Mouse (Mus musculus): ENCODE data around the gene C87436. TPM values are rescaled to one million over a fixed set of nuclear protein-coding genes. Genes with fewer than 3 reads are reported as not detected.

The C87436 gene
- polyA plus RNA-seq, 1 experiment from 2014 or later: 23.9 TPM

GRCm38 (mm10) chr6:86439531-86439930 lies 1.4 kb downstream of the C87436 start:
- Histone ChIP-seq H3K36me3 (ENCODE audit: control insufficient read depth, insufficient read depth, low read length) (peaks cover 34% of the 10 kb centered on the region), H3K4me3 (ENCODE audit: low read depth, low read length) (peak overlapping the region; percentile 87), H3K4me1 (ENCODE audit: control insufficient read depth, insufficient read depth, low read length) (peaks cover 4% of the 10 kb centered on the region; the same call in 1 of the 2 replicates), H3K9me3 (ENCODE audit: control insufficient read depth, low read length) (no peaks in the 10 kb centered on the region), H3K9ac (ENCODE audit: low read depth, low read length) (peak overlapping the region; percentile 91), H3K27ac (replicated peaks; ENCODE audit: low read depth, low read length) (0 out of 2 replicates have a peak overlapping the region, but pooled peaks have one; percentile 97), H3K27me3 (replicated peaks; ENCODE audit: control insufficient read depth, insufficient read depth, low read length) (no peaks in the 10 kb centered on the region), H3K4me2 (ENCODE audit: low read depth, low read length) (peak overlapping the region; percentile 81)
- DNase-seq (ENCODE audit: low spot score): no peak
- WGBS: 85% methylated on average over 1 of the region's 1 CpGs
- no peak for ATAC-seq (ENCODE audit: low read depth)

- Histone ChIP-seq H3K27me3 (replicated peaks; ENCODE audit: control insufficient read depth, insufficient read depth, low read length) (no peaks in the 10 kb centered on the region), H3K4me1 (ENCODE audit: control insufficient read depth, insufficient read depth, low read length) (peaks cover 4% of the 10 kb centered on the region; the same call in 1 of the 2 replicates), H3K4me2 (ENCODE audit: low read depth, low read length) (no peak overlapping the region), H3K27ac (replicated peaks; ENCODE audit: low read depth, low read length) (no peak overlapping the region), H3K4me3 (ENCODE audit: low read depth, low read length) (no peak overlapping the region), H3K9ac (ENCODE audit: low read depth, low read length) (no peak overlapping the region), H3K9me3 (ENCODE audit: control insufficient read depth, low read length) (no peaks in the 10 kb centered on the region), H3K36me3 (ENCODE audit: control insufficient read depth, insufficient read depth, low read length) (peaks cover 28% of the 10 kb centered on the region)
- ATAC-seq (ENCODE audit: low read depth) (no peak), DNase-seq (ENCODE audit: low spot score) (no peak)
- WGBS: 96% methylated on average over 10 of the region's 10 CpGs
Measured at GRCm38 (mm10) chr6:86441571-86441970, 3.4 kb downstream of the C87436 start.

GRCm38 (mm10) chr6:86445551-86445950 lies 7.4 kb downstream of the C87436 start:
- no peak for ATAC-seq (ENCODE audit: low read depth)
- 94% methylated on average over 18 of the region's 18 CpGs for WGBS
- H3K9me3 ChIP-seq (ENCODE audit: control insufficient read depth, low read length): no peaks in the 10 kb centered on the region
- no peak overlapping the region for H3K27ac ChIP-seq (replicated peaks; ENCODE audit: low read depth, low read length)
- no peaks in the 10 kb centered on the region for H3K27me3 ChIP-seq (replicated peaks; ENCODE audit: control insufficient read depth, insufficient read depth, low read length)
- no peak for DNase-seq (ENCODE audit: low spot score)
- no peak overlapping the region for H3K4me3 ChIP-seq (ENCODE audit: low read depth, low read length)
- H3K36me3 ChIP-seq (ENCODE audit: control insufficient read depth, insufficient read depth, low read length): peaks cover 51% of the 10 kb centered on the region
- H3K4me2 ChIP-seq (ENCODE audit: low read depth, low read length): no peak overlapping the region
- H3K9ac ChIP-seq (ENCODE audit: low read depth, low read length): no peak overlapping the region
- H3K4me1 ChIP-seq (ENCODE audit: control insufficient read depth, insufficient read depth, low read length): no peaks in the 10 kb centered on the region

- Histone ChIP-seq H3K9me3 (ENCODE audit: control insufficient read depth, low read length) (no peaks in the 10 kb centered on the region), H3K36me3 (ENCODE audit: control insufficient read depth, insufficient read depth, low read length) (peaks cover 59% of the 10 kb centered on the region), H3K27me3 (replicated peaks; ENCODE audit: control insufficient read depth, insufficient read depth, low read length) (no peaks in the 10 kb centered on the region), H3K4me1 (ENCODE audit: control insufficient read depth, insufficient read depth, low read length) (no peaks in the 10 kb centered on the region), H3K27ac (replicated peaks; ENCODE audit: low read depth, low read length) (no peak overlapping the region), H3K4me2 (ENCODE audit: low read depth, low read length) (no peak overlapping the region), H3K4me3 (ENCODE audit: low read depth, low read length) (no peak overlapping the region), H3K9ac (ENCODE audit: low read depth, low read length) (no peak overlapping the region)
- no peak for ATAC-seq (ENCODE audit: low read depth)
- DNase-seq (ENCODE audit: low spot score): no peak
- WGBS: 88% methylated on average over 1 of the region's 1 CpGs
Measured at GRCm38 (mm10) chr6:86446927-86447568, 8.9 kb downstream of the C87436 start.

GRCm38 (mm10) chr6:86456727-86457126 lies 18.6 kb downstream of the C87436 start:
- H3K4me1 ChIP-seq (ENCODE audit: control insufficient read depth, insufficient read depth, low read length): no peaks in the 10 kb centered on the region

GRCm38 (mm10) chr6:86463079-86463478 lies 24.9 kb downstream of the C87436 start:
- WGBS: 87% methylated on average over 3 of the region's 3 CpGs
- DNase-seq (ENCODE audit: low spot score) (no peak), ATAC-seq (ENCODE audit: low read depth) (no peak)
- Histone ChIP-seq H3K9ac (ENCODE audit: low read depth, low read length) (no peak overlapping the region), H3K9me3 (ENCODE audit: control insufficient read depth, low read length) (no peaks in the 10 kb centered on the region), H3K27ac (replicated peaks; ENCODE audit: low read depth, low read length) (no peak overlapping the region), H3K4me3 (ENCODE audit: low read depth, low read length) (no peak overlapping the region), H3K4me1 (ENCODE audit: control insufficient read depth, insufficient read depth, low read length) (no peaks in the 10 kb centered on the region), H3K27me3 (replicated peaks; ENCODE audit: control insufficient read depth, insufficient read depth, low read length) (no peaks in the 10 kb centered on the region), H3K36me3 (ENCODE audit: control insufficient read depth, insufficient read depth, low read length) (peaks cover 66% of the 10 kb centered on the region), H3K4me2 (ENCODE audit: low read depth, low read length) (no peak overlapping the region)

More at GRCm38 (mm10) chr6:86456727-86457126, 18.6 kb downstream of the C87436 start:
- Histone ChIP-seq H3K4me3 (ENCODE audit: low read depth, low read length) (no peak overlapping the region), H3K27me3 (replicated peaks; ENCODE audit: control insufficient read depth, insufficient read depth, low read length) (no peaks in the 10 kb centered on the region), H3K36me3 (ENCODE audit: control insufficient read depth, insufficient read depth, low read length) (peaks cover 82% of the 10 kb centered on the region), H3K4me2 (ENCODE audit: low read depth, low read length) (no peak overlapping the region), H3K9me3 (ENCODE audit: control insufficient read depth, low read length) (no peaks in the 10 kb centered on the region), H3K9ac (ENCODE audit: low read depth, low read length) (no peak overlapping the region), H3K27ac (replicated peaks; ENCODE audit: low read depth, low read length) (no peak overlapping the region)
- 80% methylated on average over 3 of the region's 3 CpGs for WGBS
- DNase-seq (ENCODE audit: low spot score) (no peak), ATAC-seq (ENCODE audit: low read depth) (no peak)

GRCm38 (mm10) chr6:86471317-86471716 lies 33.1 kb downstream of the C87436 start:
- H3K9me3 ChIP-seq (ENCODE audit: control insufficient read depth, low read length): no peaks in the 10 kb centered on the region
- H3K4me2 ChIP-seq (ENCODE audit: low read depth, low read length): peak overlapping the region; percentile 67
- H3K27me3 ChIP-seq (replicated peaks; ENCODE audit: control insufficient read depth, insufficient read depth, low read length): no peaks in the 10 kb centered on the region
- H3K27ac ChIP-seq (replicated peaks; ENCODE audit: low read depth, low read length): peak overlapping the region; percentile 88
- WGBS: 87% methylated on average over 3 of the region's 3 CpGs
- DNase-seq (ENCODE audit: low spot score): no peak
- no peak for ATAC-seq (ENCODE audit: low read depth)
- H3K9ac ChIP-seq (ENCODE audit: low read depth, low read length): peak overlapping the region; percentile 69; the same call in 1 of the 2 replicates
- H3K4me1 ChIP-seq (ENCODE audit: control insufficient read depth, insufficient read depth, low read length): peaks cover 11% of the 10 kb centered on the region
- peak overlapping the region; percentile 42; the same call in 1 of the 2 replicates for H3K4me3 ChIP-seq (ENCODE audit: low read depth, low read length)
- H3K36me3 ChIP-seq (ENCODE audit: control insufficient read depth, insufficient read depth, low read length): peaks cover 18% of the 10 kb centered on the region; the same call in 1 of the 2 replicates

- peak overlapping the region; percentile 88 for H3K27ac ChIP-seq (replicated peaks; ENCODE audit: low read depth, low read length)
- peaks cover 15% of the 10 kb centered on the region; the same call in 1 of the 2 replicates for H3K36me3 ChIP-seq (ENCODE audit: control insufficient read depth, insufficient read depth, low read length)
- peak overlapping the region; percentile 67 for H3K4me2 ChIP-seq (ENCODE audit: low read depth, low read length)
- H3K9ac ChIP-seq (ENCODE audit: low read depth, low read length): peak overlapping the region; percentile 69
- DNase-seq (ENCODE audit: low spot score): peak; percentile 13
- H3K4me1 ChIP-seq (ENCODE audit: control insufficient read depth, insufficient read depth, low read length): peaks cover 11% of the 10 kb centered on the region
- WGBS: 26% methylated on average over 9 of the region's 9 CpGs
- no peaks in the 10 kb centered on the region for H3K27me3 ChIP-seq (replicated peaks; ENCODE audit: control insufficient read depth, insufficient read depth, low read length)
- no peaks in the 10 kb centered on the region for H3K9me3 ChIP-seq (ENCODE audit: control insufficient read depth, low read length)
- peak overlapping the region; percentile 42 for H3K4me3 ChIP-seq (ENCODE audit: low read depth, low read length)
- ATAC-seq (ENCODE audit: low read depth): peak; percentile 12
Measured at GRCm38 (mm10) chr6:86471760-86472099, 33.6 kb downstream of the C87436 start.
